Mouse (Mus musculus): ENCODE results near the gene 1700020L24Rik. TPM values are rescaled to one million over a fixed set of nuclear protein-coding genes. Genes with fewer than 3 reads are reported as not detected.

The 1700020L24Rik gene
- polyA plus RNA-seq, 1 experiment, result not detected

DNA sequence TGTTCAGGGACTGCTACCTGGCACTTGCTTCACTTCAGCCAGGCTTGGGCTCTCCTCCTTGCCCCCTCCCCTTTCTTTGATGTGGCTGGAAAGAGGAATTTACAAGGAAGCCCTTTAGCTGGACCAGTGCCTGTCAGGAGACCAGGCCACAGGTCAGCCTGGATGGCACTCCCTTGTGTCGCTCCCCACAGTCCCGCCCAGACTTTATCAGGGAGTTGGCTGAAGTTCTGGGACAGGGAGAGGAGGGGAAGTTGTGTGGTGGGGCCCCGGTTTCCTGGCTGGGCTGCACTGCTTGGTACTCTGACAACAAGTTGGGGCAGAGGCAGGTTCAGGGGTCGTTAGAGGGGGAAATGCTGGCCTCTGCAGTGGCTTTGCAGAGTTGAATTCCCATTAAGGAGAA, 17.1 kb downstream of the 1700020L24Rik start:
- no peak for TF ChIP-seq GATA1 (IDR thresholded peaks at IDR 0.05; ENCODE audit: low read length)

DNA sequence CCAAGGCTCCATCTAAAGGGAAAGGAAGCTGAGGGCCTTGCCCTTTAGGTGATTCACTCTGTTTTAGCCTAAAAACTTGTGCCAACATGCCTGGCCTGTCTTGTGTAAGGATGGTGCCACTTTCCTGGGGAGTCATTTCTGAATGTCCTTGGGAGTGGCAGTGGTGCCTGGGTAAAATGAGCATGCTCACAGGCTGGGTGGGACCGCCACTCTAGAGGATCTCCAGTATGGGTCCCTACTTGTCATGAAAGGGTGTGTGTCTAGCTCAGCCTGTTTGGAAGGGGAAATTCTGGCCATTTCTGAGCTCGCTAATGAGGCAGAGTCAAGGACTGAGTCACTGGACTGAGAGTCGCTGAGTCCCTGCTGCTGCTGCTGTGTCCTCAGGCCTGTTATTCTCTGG, 18.1 kb downstream of the 1700020L24Rik start:
- no peak for TF ChIP-seq GATA1 (IDR thresholded peaks at IDR 0.05; ENCODE audit: low read length)

DNA sequence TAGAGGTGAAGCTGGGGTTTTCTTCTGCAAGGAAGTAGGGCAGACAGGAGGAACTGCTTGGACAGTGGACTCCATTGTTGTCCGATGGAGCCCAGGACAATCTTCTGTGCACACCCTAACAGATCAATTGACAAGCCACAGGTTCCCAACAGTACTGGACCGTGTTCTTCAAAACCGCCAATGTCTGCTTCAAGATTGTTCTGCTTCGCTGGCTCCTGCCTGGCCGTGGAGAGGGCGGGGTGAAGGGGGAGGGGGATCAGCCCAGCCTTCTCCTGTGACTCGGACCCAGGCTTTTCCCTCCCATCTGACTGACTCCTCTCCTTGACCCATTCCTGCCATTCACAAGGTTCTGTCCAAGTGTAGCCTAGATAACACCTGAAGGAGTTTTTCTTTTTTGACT, 19.8 kb downstream of the 1700020L24Rik start:
- TF ChIP-seq GATA1 (IDR thresholded peaks at IDR 0.05; ENCODE audit: low read length), result no peak

DNA sequence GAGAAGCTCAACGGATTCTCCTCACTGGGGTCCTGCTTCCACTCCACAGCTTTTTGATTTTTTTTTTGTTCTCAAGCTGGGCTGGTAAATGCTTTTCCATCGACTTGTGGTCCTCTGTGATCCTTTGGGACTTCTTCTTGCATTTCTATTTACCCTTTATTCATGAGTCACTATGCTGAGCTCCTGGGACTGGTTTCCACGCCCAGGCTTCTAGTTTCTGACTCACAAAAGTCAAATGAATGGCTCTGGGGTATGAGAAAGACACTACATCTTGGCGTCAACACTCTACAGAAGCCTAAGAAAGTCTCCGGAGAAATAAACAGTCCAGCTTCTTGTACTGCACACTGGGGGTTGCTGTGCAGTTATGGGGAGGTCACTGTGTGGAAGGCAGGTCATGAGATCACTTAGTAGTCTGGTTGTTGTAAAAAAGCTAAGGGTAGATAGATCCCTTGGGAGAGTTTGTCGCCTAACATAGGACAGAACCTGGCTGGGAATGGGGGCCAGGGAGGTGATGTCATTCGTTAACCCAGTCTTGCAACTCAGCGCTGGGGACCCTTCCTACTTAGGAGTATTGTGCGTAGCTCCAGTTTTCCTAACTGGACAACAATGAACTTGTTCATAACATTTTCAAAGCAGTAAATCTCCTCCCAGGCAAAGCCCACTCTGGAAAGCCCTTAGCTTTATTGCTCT, 20.6 kb downstream of the 1700020L24Rik start:
- TF ChIP-seq GATA1 (IDR thresholded peaks at IDR 0.05; ENCODE audit: low read length), result no peak

DNA sequence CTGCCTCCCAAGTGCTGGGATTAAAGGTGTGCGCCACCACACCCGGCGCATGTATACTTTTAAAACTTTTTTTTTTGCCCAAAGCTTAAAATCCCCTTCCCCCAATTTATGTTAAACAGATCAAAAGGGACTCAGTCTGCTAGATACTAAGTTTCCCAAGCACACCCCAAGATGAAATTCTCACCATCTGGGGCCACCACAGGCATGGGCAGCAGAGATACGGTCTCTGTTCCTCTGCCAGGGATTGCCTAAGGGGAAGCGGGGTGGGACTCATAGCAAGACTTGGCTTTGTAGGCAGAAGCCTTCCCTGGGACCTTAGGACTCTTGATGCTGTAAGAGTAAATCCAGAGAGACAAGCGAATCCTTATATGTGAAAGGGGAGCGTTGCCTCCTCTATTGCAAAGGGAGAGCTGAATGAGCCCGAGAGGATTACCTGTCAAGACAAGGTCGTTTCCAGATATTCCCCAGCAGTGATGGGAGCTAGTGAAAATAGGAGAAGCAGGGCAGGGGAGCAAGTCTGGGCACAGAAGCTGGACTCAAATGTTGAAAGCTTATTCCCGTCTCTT, 24.1 kb downstream of the 1700020L24Rik start:
- no peak for TF ChIP-seq GATA1 (IDR thresholded peaks at IDR 0.05; ENCODE audit: low read length)

DNA sequence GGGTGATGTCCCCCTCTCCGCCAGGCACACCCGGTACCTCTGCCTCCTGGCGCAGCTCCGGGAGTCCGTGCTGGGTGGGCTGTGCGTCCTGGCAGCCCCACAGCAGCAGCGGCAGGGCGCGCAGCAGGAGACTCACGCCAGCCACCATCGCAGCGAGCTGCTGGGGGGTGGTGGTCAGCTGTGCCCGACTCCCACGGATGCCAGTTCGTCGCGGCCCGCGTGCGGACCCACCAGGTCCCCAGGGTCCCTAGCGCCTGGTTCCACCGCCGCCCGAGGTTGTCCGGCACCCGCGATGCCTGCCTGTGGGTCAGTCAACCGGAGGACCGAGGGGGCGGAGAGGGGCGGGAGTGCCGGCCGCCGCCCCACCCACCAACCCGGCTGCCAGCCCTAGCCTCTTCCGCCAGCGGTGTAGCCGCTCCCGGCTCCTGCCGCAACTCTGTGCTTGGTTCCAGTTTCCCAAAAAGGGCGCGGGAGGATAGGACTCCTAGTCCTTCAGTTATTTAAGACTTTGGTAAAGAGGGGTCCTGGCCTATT, 25.3 kb downstream of the 1700020L24Rik start, which contains the start of gene Mmp28:
Mmp28 (minus strand) TSS at position 361 of the 534 bp plus-strand sequence.
- TF ChIP-seq GATA1 (IDR thresholded peaks at IDR 0.05; ENCODE audit: low read length), result no peak

DNA sequence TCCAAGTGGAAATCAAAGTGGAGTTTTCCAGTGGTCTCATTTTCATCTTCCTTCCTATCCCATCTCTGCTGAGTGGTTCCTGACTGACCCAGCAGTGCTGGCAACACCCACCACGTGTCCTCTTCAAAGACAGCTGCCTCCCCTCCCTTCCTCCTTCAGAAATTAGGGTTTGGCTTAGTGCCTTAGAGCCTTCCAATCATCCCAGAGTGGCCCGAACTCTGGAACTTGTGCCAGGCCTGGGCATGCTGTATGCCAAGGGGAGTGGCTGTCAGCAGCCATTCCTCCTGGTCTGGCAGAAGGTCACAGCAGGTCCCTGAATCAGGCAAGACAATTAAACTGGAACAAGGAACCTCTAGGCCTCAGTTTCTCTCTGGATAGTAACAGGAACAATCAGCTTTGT, 28.5 kb downstream of the 1700020L24Rik start:
- TF ChIP-seq GATA1 (IDR thresholded peaks at IDR 0.05; ENCODE audit: low read length), result no peak

DNA sequence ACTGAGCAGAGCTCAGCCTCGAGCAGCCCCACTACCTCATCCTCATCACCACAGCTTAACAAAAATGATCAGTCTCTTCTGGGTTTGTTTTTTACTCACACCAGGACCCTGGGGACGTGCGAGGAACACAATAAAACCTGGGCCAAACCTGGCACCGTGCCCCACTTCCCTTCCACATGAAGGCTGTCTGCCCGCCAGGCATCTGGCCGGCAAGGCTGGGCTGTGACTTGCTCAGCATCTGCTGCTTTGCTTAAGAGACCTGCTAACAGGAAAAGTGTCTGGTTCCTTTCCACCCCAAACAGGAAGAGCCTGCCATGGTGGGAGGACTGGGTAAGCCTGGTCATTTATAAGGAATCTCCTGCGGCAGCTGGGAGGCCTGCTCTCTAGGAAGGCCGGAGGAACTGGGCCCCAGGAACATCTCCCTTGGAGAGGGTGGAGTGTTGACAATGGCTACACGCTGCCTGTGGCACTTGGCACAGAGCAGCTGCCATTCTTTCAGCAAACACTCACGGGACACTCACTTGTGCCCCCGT, 29.7 kb downstream of the 1700020L24Rik start:
- no peak for TF ChIP-seq GATA1 (IDR thresholded peaks at IDR 0.05; ENCODE audit: low read length)

DNA sequence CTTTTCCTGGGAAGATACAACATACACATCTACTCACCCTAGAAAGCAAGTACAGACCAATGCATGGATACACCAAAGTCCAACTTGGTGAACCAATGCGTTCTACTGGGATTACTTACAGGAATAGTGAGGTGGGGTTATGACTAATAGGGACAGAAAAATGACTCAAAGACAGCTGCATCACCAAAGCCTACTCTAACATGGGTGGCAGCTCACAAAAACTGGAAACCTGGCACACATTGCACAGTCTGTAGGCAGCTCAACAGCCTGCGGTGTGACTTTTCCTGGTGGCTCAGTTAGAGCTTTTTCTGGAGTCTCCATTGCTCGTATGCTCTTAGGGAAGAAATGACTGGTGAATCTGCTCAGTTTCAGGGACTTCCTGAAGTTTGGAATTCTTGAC, 31.3 kb downstream of the 1700020L24Rik start:
- TF ChIP-seq GATA1 (IDR thresholded peaks at IDR 0.05; ENCODE audit: low read length), result no peak

DNA sequence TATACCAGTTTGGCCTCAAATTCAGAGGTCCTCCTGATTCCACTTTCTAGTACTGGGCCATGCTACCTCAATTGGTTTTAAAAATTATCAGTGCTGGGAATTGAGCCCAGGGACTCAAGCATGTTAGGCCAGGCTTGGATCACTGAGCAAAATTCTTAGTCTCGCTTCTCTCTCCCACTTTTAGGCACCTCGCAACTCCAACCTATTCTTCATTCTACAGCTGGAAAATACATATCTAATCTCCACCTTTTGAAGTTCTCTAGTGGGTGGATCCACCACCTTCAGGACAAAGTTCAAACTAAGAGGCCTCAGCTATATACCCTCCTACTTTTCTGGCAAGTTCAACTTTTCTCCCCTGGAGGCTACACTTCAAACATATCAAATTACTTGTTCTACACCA, 34.3 kb downstream of the 1700020L24Rik start:
- TF ChIP-seq GATA1 (IDR thresholded peaks at IDR 0.05; ENCODE audit: low read length), result no peak

DNA sequence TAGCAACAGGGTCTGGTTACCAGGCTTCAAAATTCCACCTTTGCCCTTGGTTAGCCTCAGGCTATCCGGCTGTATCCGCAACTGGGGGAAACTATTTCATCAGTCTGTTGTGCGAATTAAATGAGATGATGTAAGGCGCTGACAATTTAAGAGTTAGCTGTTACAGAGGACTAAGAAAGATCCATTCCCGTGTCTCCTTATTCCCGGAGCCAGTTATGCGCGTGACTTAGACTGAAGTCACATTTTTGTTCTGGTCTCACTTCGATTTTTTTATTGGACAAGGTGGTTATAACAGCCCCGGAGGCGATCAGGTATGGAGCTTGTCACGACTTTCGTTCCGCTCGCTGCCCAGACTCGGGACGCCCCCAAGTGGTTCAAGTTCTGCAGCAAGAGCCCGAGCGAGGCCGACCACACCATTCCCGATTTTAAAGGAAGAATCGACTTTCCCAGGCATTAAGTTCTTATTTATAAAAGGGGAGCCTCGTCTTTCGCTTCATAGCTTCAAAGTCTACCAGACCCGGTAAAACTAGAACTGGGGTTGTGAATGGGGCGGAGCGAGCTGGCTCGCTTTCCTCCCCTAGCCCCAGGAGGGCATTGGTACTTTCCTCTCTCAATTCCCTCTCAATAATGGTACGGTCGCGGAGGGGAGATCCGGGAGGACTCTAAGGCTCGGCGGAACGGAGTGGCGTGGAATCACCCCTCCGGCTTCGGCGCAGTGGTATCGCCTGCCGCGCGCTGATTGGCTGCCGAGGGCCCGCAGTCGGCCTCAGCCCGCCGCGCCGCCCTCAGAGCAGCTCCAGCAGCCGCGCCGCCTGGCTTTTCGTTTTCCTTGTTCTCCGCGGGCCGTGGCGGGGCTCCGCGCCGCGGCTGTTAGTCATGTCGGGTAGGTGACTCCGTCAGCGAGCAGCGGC, 35.1 kb downstream of the 1700020L24Rik start, which contains the start of gene Taf15:
Taf15 (plus strand) TSS at position 763 of the 911 bp plus-strand sequence.
- TF ChIP-seq GATA1 (IDR thresholded peaks at IDR 0.05; ENCODE audit: low read length), result no peak

DNA sequence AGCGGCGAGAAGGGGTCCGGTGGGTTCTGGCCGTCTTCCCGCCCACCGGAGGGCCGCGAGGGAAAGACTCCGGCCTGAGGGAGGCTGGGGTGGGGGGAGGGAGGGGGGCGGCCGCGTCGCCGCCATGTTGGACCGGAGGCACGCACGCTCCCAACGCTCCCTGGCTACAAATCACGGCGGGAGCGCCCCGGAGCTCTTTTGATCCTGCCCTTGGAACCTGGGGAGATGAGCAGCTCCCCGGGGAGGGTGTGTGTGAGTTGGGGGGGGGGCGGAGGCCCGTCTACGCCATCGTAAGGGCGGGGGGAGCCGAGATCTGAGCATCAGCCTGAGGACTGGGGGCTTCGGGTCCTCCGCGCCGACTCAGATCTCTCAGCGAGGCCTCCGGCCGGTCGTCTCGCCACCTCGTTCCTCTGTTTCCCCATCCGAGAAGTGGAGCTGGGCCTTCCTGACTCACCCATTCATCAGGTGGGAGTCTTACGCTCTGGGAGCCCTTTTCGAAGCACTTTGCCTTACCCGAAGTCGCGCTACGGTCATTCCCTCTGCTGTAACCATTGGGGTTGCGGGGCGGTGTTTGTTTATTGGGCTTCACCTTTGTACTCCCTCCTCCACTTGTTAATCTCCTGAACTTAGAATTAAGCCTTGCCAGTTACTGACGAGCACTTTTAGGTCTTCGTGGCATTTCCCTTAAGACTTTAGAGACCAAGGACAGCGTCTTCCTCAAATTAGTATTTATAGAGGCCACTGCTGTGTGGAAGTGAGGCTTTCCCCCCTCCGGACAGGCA, 35.9 kb downstream of the 1700020L24Rik start:
- TF ChIP-seq GATA1 (IDR thresholded peaks at IDR 0.05; ENCODE audit: low read length), result no peak

Other genes starting within 250 kb of the 1700020L24Rik start
- gene Slfn3, start 246.3 kb upstream of the 1700020L24Rik start, polyA plus RNA-seq (2012), result not detected in 2 replicates
- 0.02 TPM in 2 replicates for gene Slfn14, start 151.0 kb upstream of the 1700020L24Rik start, polyA plus RNA-seq (2012)
- 14.0 and 19.2 TPM in 2 replicates for gene Ap2b1, start 138.7 kb upstream of the 1700020L24Rik start, polyA plus RNA-seq (2012)
- 3.4 and 5.4 TPM in 2 replicates for gene Pex12, start 135.1 kb upstream of the 1700020L24Rik start, polyA plus RNA-seq (2012)
- 0.16 and 0.17 TPM in 2 replicates for gene Rasl10b, start 28.5 kb upstream of the 1700020L24Rik start, polyA plus RNA-seq (2012)
- gene Gas2l2, start 8.2 kb upstream of the 1700020L24Rik start, polyA plus RNA-seq (2012), result not detected in 2 replicates
- not detected in 2 replicates for gene Mmp28, start 25.4 kb downstream of the 1700020L24Rik start, polyA plus RNA-seq (2012)
- gene Taf15, start 35.4 kb downstream of the 1700020L24Rik start, polyA plus RNA-seq (2012), result 56.0 and 73.0 TPM in 2 replicates
- gene Heatr9, start 84.5 kb downstream of the 1700020L24Rik start, polyA plus RNA-seq (2012), result not detected in 2 replicates
- not detected in 2 replicates for gene Ccl5, start 92.8 kb downstream of the 1700020L24Rik start, polyA plus RNA-seq (2012)
- not detected in 2 replicates for gene Ccl9, start 141.0 kb downstream of the 1700020L24Rik start, polyA plus RNA-seq (2012)
- not detected in 2 replicates for gene Ccl6, start 155.4 kb downstream of the 1700020L24Rik start, polyA plus RNA-seq (2012)
- gene Rpl9-ps1, start 207.9 kb downstream of the 1700020L24Rik start, polyA plus RNA-seq (2012), result not detected in 2 replicates
- not detected in 2 replicates for gene Ccl3, start 211.7 kb downstream of the 1700020L24Rik start, polyA plus RNA-seq (2012)
- not detected in 2 replicates for gene Ccl4, start 224.9 kb downstream of the 1700020L24Rik start, polyA plus RNA-seq (2012)